Mouse (Mus musculus) CH12.LX (cell line): Measurements from ENCODE around the gene Sobp.

ENCODE experiments used
- BHLHE40 ChIP-seq: IDR thresholded peaks from 2 replicates; pipeline ENCODE4 v1.6.1; 2011; ENCODE audit warnings: mild to moderate bottlenecking, low read depth, low read length, improper control_type of control experiment
- CHD2 ChIP-seq: IDR thresholded peaks from 2 replicates; pipeline ENCODE4 v1.6.1; 2011; ENCODE audit warnings: low read length, improper control_type of control experiment
- CTCF ChIP-seq, 2 experiments: IDR thresholded peaks in 1 of 2; conservative IDR thresholded peaks in 1 of 2; 2 replicates each; pipeline ENCODE4 v1.5.1; 2011 to 2012; ENCODE audit warnings: low read depth in 2 of 2, low read length in 2 of 2, improper control_type of control experiment in 1 of 2, inconsistent platforms in 1 of 2, mild to moderate bottlenecking in 1 of 2, moderate library complexity in 1 of 2
- GABPA ChIP-seq: IDR thresholded peaks from 2 replicates; pipeline ENCODE4 v1.6.1; 2012; ENCODE audit warnings: low read depth, low read length, improper control_type of control experiment, inconsistent platforms; ENCODE audit not compliant: insufficient replicate concordance
- JUND ChIP-seq: conservative IDR thresholded peaks from 2 replicates; pipeline ENCODE4 v1.6.1; 2011; ENCODE audit warnings: low read depth, low read length, improper control_type of control experiment
- MAX ChIP-seq: IDR thresholded peaks from 2 replicates; pipeline ENCODE4 v1.6.1; 2011; ENCODE audit warnings: low read length, improper control_type of control experiment
- NELFE ChIP-seq: IDR thresholded peaks from 2 replicates; pipeline ENCODE4 v1.6.1; 2011; ENCODE audit warnings: low read depth, low read length, improper control_type of control experiment
- PAX5 ChIP-seq: IDR thresholded peaks from 2 replicates; pipeline ENCODE4 v1.6.1; 2012; ENCODE audit warnings: low read length, inconsistent platforms, mixed read lengths
- POLR2A ChIP-seq: IDR thresholded peaks from 2 replicates; pipeline ENCODE4 v1.6.1; 2011; ENCODE audit warnings: low read depth, mild to moderate bottlenecking, improper control_type of control experiment, low read length
- RAD21 ChIP-seq: IDR thresholded peaks from 2 replicates; pipeline ENCODE4 v1.6.1; 2011; ENCODE audit warnings: low read depth, mild to moderate bottlenecking, low read length, improper control_type of control experiment, moderate library complexity
- SIN3A ChIP-seq: IDR thresholded peaks from 2 replicates; pipeline ENCODE4 v1.6.1; 2012; ENCODE audit warnings: low read length, improper control_type of control experiment, inconsistent platforms
- TCF12 ChIP-seq: IDR thresholded peaks from 2 replicates; pipeline ENCODE4 v1.6.1; 2014; ENCODE audit warnings: low read depth, mild to moderate bottlenecking, inconsistent platforms, low read length, improper control_type of control experiment
- USF1 ChIP-seq: IDR thresholded peaks from 2 replicates; pipeline ENCODE4 v1.6.1; 2014; ENCODE audit warnings: low read depth, mild to moderate bottlenecking, inconsistent platforms, low read length, improper control_type of control experiment
- ZC3H11A ChIP-seq: IDR thresholded peaks from 2 replicates; pipeline ENCODE4 v1.6.1; 2012; ENCODE audit warnings: low read depth, mild to moderate bottlenecking, inconsistent platforms, low read length, improper control_type of control experiment

DNA sequence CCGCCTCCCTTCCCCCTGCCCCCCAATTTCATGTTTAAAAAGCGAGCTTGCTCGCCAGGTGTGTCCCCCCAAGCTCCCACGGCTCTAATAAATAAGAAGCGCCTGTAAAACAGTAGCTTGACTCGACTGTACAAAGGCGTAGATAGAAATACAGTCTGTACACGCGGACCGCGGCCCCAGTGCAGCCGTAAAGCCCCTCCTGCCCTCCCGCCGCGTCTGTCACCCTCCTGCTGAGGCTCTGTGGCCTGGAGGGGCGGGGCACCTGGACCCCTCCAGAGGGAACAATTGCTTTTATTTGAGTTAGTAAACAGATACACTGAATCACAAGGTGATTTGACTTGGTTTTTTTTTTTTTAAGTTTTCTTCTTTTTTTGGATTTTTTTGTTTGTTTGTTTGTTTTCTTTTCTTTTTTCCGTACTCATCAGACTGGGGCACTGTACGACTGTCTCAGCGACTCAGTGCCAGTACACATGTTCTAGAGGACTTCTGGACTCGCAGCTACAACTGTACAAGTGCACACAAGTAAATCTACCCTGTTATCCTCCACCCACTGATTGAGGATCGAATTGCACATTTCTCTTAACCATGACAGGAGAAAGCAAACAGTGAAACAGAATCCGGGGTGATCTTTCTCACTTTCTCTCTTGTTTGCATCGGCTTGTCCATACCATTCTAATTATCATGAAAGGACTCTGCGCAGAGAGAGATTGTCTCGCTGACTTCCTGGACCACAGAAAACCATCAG, 171.4 kb downstream of the Sobp start:
- TF ChIP-seq BHLHE40 (no peak), NELFE (no peak), USF1 (no peak), POLR2A (no peak), ZC3H11A (no peak), GABPA (no peak), SIN3A (no peak), PAX5 (no peak), TCF12 (no peak), RAD21 (no peak), JUND (no peak), MAX (no peak), CTCF (conservative IDR thresholded peaks at IDR 0.05 in 1 of 2, IDR thresholded peaks at IDR 0.05 in 1 of 2; ENCODE audit: low read depth in 2 of 2, low read length in 2 of 2) (no peak), CHD2 (no peak)
